Mouse (Mus musculus) stomach, embryonic 14.5 days (tissue): Measurements from ENCODE around the gene Pomgnt2. TPM values are rescaled to one million over a fixed set of nuclear protein-coding genes. Genes with fewer than 3 reads are reported as not detected.

Experiments
- ATAC-seq: fragments of 200-750 bp; cut with Nextera tagmentation; 2 replicates; pipeline ENCODE4 v1.8.0; 2017; ENCODE audit warnings: low read depth, moderate TSS enrichment; ENCODE audit not compliant: insufficient number of reproducible peaks, insufficient read depth, low FRiP score
- H3K27ac ChIP-seq: fragments of 300-500 bp; sonication (generic); 2 replicates; pipeline ENCODE4 v1.5.1; 2014; ENCODE audit warnings: mild to moderate bottlenecking, low read length, moderate library complexity, mixed read lengths
- H3K27me3 ChIP-seq: fragments of 300-500 bp; sonication (generic); 2 replicates; pipeline ENCODE4 v1.6.1; 2014; ENCODE audit warnings: low read length, control low read depth, mixed read lengths; ENCODE audit not compliant: control insufficient read depth, insufficient read depth
- H3K36me3 ChIP-seq: fragments of 300-500 bp; sonication (generic); 2 replicates; pipeline ENCODE4 v1.6.1; 2014; ENCODE audit warnings: mild to moderate bottlenecking, control low read depth, low read length, moderate library complexity, mixed read lengths; ENCODE audit not compliant: control insufficient read depth, insufficient read depth
- H3K4me1 ChIP-seq: fragments of 300-500 bp; sonication (generic); 2 replicates; pipeline ENCODE4 v1.6.1; 2014; ENCODE audit warnings: low read length, control low read depth, mixed read lengths; ENCODE audit not compliant: control insufficient read depth, insufficient read depth
- H3K4me2 ChIP-seq: fragments of 300-500 bp; sonication (generic); replicated peaks from 2 replicates; pipeline ENCODE4 v1.6.1; 2014; ENCODE audit warnings: low read depth, low read length, control low read depth
- H3K4me3 ChIP-seq: fragments of 300-500 bp; sonication (generic); 2 replicates; pipeline ENCODE4 v1.5.1; 2014; ENCODE audit warnings: low read depth, low read length, control low read depth
- H3K9ac ChIP-seq: fragments of 300-500 bp; sonication (generic); replicated peaks from 2 replicates; pipeline ENCODE4 v1.6.1; 2014; ENCODE audit warnings: low read depth, mild to moderate bottlenecking, control low read depth, low read length, moderate library complexity, mixed read lengths
- H3K9me3 ChIP-seq: fragments of 300-500 bp; sonication (generic); 2 replicates; pipeline ENCODE4 v1.6.1; 2016; ENCODE audit warnings: low read depth, low read length, control low read depth; ENCODE audit not compliant: control insufficient read depth
- WGBS: fragments of 180-500 bp; shearing (Covaris S2); extraction: QIAGEN DNeasy Blood & Tissue Kit; methylation state at CpG from one replicate; pipeline ENCODE4 v1.1.7; 2014; 5-methylcytosine and 5-hydroxymethylcytosine counted together
- polyA plus RNA-seq: library from polyadenylated mRNA; unstranded; fragments of >200 nt; fragmentation: Nextera tagmentation; extraction: Ambion mirVana; gene quantifications from 2 replicates; pipeline ENCODE4 v1.2.1, GENCODE M21; 2014

Gene Pomgnt2
- polyA plus RNA-seq, 1 experiment from 2014 or later: 13.8 TPM

DNA sequence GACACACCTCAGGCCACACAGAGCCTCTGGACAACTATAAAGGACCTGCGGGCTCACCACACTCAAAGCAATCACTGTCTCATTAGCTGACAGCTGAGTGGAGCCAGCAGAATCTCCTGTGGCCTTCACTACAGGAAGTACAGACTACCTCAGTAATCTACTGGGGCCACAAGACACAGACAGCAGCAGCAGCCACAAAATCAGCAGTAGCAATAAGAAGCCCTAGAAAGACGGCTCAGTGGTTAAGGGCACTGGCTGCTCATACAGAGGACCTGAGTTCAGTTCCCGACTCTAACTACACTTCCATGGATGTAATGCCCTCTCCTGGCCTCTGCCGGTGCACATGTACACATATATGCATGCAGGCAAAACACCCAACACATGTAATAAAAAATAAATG, 23.4 kb upstream of the Pomgnt2 start:
- Histone ChIP-seq H3K27me3 (no peaks in the 10 kb centered on the region), H3K9ac (no peak overlapping the region), H3K27ac (no peak overlapping the region), H3K9me3 (no peaks in the 10 kb centered on the region), H3K4me3 (no peak overlapping the region), H3K4me1 (peaks cover 7% of the 10 kb centered on the region; the same call in 1 of the 2 replicates), H3K4me2 (no peak overlapping the region), H3K36me3 (no peaks in the 10 kb centered on the region)
- no peak for ATAC-seq
- 88% methylated on average over 4 of the region's 4 CpGs for WGBS

DNA sequence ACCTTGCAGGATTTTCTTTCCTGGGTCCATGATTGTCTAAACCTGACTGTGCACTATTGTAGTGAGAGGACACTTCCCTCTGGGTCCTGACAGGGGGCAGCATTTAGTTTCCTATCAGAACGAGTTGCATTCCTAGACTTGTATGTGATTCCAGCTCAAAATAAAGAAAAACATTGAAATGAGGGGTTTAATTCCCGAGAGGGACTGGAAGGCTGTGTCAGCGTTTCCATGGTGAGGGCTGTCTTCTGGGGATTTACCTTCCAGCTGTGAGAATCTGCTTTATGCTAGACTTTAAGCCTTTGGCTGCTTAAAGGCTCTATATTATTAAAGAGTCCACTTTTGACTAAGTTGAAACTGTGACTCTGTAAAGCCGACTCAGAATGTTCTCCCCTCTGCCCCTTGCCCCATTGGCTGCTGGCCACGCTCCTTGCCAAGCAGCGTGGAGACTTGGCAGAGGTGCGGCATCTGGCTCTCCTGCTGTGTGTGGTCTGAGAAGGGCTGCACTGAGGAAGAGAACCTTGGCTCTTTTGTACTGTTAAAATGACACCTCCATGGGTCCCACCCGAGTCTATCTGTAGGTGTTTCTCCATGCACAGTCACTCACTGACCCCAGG, 22.0 kb upstream of the Pomgnt2 start:
- Histone ChIP-seq H3K9ac (no peak overlapping the region), H3K4me2 (0 out of 2 replicates have a peak overlapping the region, but pooled peaks have one; percentile 20), H3K27ac (peak overlapping the region; percentile 44; the same call in 1 of the 2 replicates), H3K4me3 (no peak overlapping the region), H3K4me1 (peaks cover 7% of the 10 kb centered on the region; the same call in 1 of the 2 replicates), H3K27me3 (no peaks in the 10 kb centered on the region), H3K9me3 (no peaks in the 10 kb centered on the region), H3K36me3 (no peaks in the 10 kb centered on the region)
- ATAC-seq: peak; percentile 64; the same call in 1 of the 2 replicates
- WGBS: 9% methylated on average over 8 of the region's 8 CpGs

DNA sequence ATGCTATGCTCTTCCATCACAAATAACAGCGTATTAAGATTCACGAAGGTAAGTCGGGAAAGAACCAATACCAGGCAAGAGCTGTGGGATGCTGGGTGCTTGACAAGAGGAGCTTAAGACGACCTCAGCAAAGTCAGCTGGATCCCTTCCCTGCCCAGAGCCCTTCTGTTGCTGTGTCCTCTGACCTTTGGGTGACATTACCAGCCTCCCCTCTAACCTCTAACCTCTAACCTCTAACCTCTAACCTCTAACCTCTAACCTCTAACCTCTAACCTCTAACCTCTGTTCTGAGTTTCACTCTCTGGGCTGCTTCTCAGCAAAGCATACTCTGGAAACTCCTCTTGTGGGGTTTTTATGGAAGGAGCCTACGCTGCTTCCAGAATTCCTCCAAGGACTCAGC, 21.2 kb upstream of the Pomgnt2 start:
- Histone ChIP-seq H3K9ac (no peak overlapping the region), H3K4me3 (no peak overlapping the region), H3K4me2 (no peak overlapping the region), H3K9me3 (no peaks in the 10 kb centered on the region), H3K27ac (no peak overlapping the region), H3K36me3 (no peaks in the 10 kb centered on the region), H3K4me1 (peaks cover 7% of the 10 kb centered on the region; the same call in 1 of the 2 replicates), H3K27me3 (no peaks in the 10 kb centered on the region)
- 83% methylated on average over 5 of the region's 5 CpGs for WGBS
- ATAC-seq: no peak

DNA sequence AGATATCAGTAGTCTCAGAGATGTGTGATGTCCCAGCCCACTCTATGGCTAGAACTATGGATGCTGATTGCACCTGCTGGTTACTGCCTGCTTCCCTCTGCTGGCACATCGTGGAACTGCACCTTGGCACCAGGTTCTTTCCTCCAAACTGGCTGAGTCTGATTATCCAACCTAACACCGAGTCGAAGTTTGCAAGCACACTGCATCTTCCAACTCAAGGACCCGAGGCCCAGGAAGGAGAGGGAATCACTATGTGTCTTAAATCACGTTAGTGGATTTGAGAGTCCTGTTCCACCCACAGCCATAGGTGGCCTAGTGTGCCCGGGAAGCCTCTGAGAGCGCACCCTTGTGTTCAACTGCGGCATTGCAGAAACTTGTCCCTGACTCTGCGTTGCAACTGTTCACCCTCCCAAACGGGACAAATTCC, 17.3 kb upstream of the Pomgnt2 start:
- H3K9ac ChIP-seq: no peak overlapping the region
- 17% methylated on average over 10 of the region's 10 CpGs for WGBS
- no peak overlapping the region for H3K4me3 ChIP-seq
- H3K9me3 ChIP-seq: no peaks in the 10 kb centered on the region
- no peaks in the 10 kb centered on the region for H3K36me3 ChIP-seq
- H3K27me3 ChIP-seq: no peaks in the 10 kb centered on the region
- no peak overlapping the region for H3K4me2 ChIP-seq
- ATAC-seq: no peak
- H3K4me1 ChIP-seq: peaks cover 3% of the 10 kb centered on the region; the same call in 1 of the 2 replicates
- H3K27ac ChIP-seq: no peak overlapping the region

DNA sequence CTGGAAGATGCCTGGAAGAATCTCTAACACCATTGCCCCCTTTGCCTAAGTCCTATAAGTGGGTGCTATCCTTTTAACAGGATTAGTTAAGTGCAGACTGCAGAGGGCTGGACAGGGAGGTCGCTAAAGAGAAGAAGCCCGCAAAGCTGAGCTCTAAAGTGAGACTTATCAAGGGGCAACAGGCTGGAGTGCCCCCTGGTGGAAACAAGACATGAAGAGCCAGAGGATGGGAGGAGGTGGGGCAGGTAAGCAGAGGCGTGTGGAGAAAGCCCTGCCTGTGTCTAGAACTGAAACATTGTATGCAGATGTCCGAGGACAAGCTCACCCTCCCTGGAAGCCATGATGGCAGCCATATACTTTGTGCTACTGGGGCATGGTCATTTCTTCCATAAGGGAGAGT, 16.7 kb upstream of the Pomgnt2 start:
- ATAC-seq: no peak
- 72% methylated on average over 4 of the region's 4 CpGs for WGBS
- no peaks in the 10 kb centered on the region for H3K4me1 ChIP-seq
- no peak overlapping the region for H3K4me3 ChIP-seq
- H3K27me3 ChIP-seq: no peaks in the 10 kb centered on the region
- no peak overlapping the region for H3K27ac ChIP-seq
- no peaks in the 10 kb centered on the region for H3K36me3 ChIP-seq
- no peak overlapping the region for H3K4me2 ChIP-seq
- H3K9me3 ChIP-seq: no peaks in the 10 kb centered on the region
- H3K9ac ChIP-seq: no peak overlapping the region

DNA sequence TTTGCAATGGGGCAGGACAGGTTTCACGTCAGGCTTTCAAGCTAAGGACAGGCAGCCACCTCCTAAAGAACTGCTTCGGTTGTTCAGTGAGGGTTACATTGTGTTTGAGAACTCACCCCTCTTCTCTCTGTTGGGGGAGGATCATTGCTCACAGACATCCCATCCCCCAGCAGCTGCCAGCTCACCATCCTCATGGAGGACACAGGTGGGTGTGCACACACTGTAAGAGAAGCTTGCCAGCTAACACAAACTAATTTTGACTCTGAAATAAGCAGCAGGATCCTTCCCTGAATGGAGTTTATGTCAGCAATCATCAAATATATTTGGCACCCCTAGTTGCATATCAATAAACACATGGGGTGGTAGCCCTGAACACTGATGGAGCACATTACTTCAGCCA, 15.9 kb upstream of the Pomgnt2 start:
- H3K9ac ChIP-seq: no peak overlapping the region
- no peak for ATAC-seq
- H3K36me3 ChIP-seq: no peaks in the 10 kb centered on the region
- H3K4me2 ChIP-seq: no peak overlapping the region
- H3K4me1 ChIP-seq: no peaks in the 10 kb centered on the region
- H3K27ac ChIP-seq: no peak overlapping the region
- no peaks in the 10 kb centered on the region for H3K9me3 ChIP-seq
- 85% methylated on average over 2 of the region's 2 CpGs for WGBS
- no peak overlapping the region for H3K4me3 ChIP-seq
- no peaks in the 10 kb centered on the region for H3K27me3 ChIP-seq

DNA sequence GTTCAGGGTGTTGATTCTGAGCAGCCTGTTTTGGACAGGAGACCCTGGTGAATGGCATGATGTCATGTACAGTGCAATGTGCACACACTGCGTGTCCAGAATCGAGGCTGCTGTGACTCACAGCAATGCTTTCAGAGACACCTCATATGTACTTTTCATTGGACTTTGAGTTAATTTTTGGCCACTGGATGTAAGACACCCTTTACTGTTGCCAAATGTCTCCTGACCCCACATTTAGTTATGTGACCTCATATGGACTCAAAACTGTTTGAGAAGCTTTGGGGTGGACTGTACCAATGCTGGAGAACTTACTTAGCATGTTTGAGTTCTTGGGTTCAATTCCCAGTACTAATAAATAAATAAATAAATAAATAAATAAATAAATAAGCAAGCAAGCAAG, 13.8 kb upstream of the Pomgnt2 start:
- Histone ChIP-seq H3K9me3 (no peaks in the 10 kb centered on the region), H3K4me1 (no peaks in the 10 kb centered on the region), H3K27me3 (no peaks in the 10 kb centered on the region), H3K4me3 (no peak overlapping the region), H3K36me3 (no peaks in the 10 kb centered on the region), H3K9ac (no peak overlapping the region), H3K27ac (no peak overlapping the region), H3K4me2 (no peak overlapping the region)
- WGBS: 85% methylated on average over 2 of the region's 2 CpGs
- no peak for ATAC-seq

DNA sequence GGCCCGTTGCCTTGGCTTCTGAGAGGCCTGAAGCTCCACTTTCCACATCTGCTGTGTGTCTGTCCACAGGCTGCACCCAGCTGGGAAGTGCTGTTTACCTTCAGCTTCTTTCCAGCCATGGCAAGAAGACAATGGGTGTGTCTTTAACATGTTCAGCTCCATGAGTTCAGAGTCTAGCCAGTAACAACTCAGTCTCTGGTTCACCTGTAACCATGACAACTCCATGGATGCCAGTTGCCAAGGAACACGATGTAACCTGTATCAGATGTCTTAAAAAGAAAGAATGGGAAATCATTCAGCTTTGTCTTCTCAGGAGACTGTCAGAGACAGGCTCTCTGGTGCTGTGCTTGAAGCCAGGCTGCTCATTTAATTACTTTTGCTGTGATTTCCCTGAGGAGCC, 12.0 kb upstream of the Pomgnt2 start:
- H3K4me3 ChIP-seq: no peak overlapping the region
- ATAC-seq: no peak
- H3K27ac ChIP-seq: no peak overlapping the region
- H3K9me3 ChIP-seq: no peaks in the 10 kb centered on the region
- H3K36me3 ChIP-seq: no peaks in the 10 kb centered on the region
- no peaks in the 10 kb centered on the region for H3K4me1 ChIP-seq
- H3K27me3 ChIP-seq: no peaks in the 10 kb centered on the region
- no peak overlapping the region for H3K4me2 ChIP-seq
- whole genome bisulfite sequencing: 44% methylated on average over 2 of the region's 2 CpGs
- H3K9ac ChIP-seq: no peak overlapping the region

DNA sequence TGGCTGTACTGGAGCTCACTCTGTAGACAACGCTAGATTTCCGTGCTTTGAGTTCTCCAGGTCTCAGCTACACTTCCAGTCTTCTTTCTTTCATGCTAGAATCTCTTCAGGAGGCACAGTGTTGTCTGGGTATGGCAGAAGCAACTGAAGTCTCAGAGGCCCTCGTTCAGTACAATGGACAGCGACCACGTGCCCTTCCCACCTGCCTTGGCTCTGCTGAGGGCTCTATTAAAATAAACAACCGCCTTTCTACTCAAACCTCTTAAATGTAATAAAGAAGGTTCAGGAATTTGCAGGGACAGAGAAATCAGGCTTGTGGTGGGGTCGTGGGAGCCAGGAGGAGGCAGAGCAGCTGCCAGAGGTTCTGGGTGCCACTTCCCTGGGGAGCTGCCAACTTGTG, 9.7 kb upstream of the Pomgnt2 start:
- Histone ChIP-seq H3K4me3 (no peak overlapping the region), H3K4me1 (no peaks in the 10 kb centered on the region), H3K36me3 (no peaks in the 10 kb centered on the region), H3K9ac (no peak overlapping the region), H3K4me2 (no peak overlapping the region), H3K27me3 (no peaks in the 10 kb centered on the region), H3K27ac (no peak overlapping the region), H3K9me3 (no peaks in the 10 kb centered on the region)
- no peak for ATAC-seq
- 6% methylated on average over 7 of the region's 7 CpGs for WGBS
